Mouse (Mus musculus) embryonic facial prominence, embryonic 15.5 days (tissue): Measurements from ENCODE around the gene Gpatch1. TPM values are rescaled to one million over a fixed set of nuclear protein-coding genes. Genes with fewer than 3 reads are reported as not detected.
"Not testable (repeated sequence)": the region's sequence is repeated elsewhere in the genome, so short reads cannot be mapped to it uniquely, and the experiment has no call there.

Experiments used
- ATAC-seq: fragments of 200-750 bp; cut with Nextera tagmentation; 2 replicates; pipeline ENCODE4 v1.8.0; 2017; ENCODE audit warnings: low read depth, moderate TSS enrichment; ENCODE audit not compliant: insufficient number of reproducible peaks, low FRiP score, low TSS enrichment
- H3K27ac ChIP-seq: fragments of 300-500 bp; sonication (generic); replicated peaks from 2 replicates; pipeline ENCODE4 v1.5.1; 2015; ENCODE audit warnings: mild to moderate bottlenecking, inconsistent platforms
- H3K27me3 ChIP-seq: fragments of 300-500 bp; sonication (generic); 2 replicates; pipeline ENCODE4 v1.6.1; 2015; ENCODE audit warnings: inconsistent platforms
- H3K36me3 ChIP-seq: fragments of 300-500 bp; sonication (generic); 2 replicates; pipeline ENCODE4 v1.6.1; 2015; ENCODE audit warnings: mild to moderate bottlenecking, inconsistent platforms
- H3K4me1 ChIP-seq: fragments of 300-500 bp; sonication (generic); 2 replicates; pipeline ENCODE4 v1.6.1; 2015; ENCODE audit warnings: inconsistent platforms
- H3K4me2 ChIP-seq: fragments of 300-500 bp; sonication (generic); replicated peaks from 2 replicates; pipeline ENCODE4 v1.6.1; 2015; ENCODE audit warnings: mild to moderate bottlenecking, inconsistent platforms
- H3K4me3 ChIP-seq: fragments of 300-500 bp; sonication (generic); replicated peaks from 2 replicates; pipeline ENCODE4 v1.5.1; 2015; ENCODE audit warnings: mild to moderate bottlenecking, inconsistent platforms
- H3K9ac ChIP-seq: fragments of 300-500 bp; sonication (generic); 2 replicates; pipeline ENCODE4 v1.6.1; 2015; ENCODE audit warnings: inconsistent platforms
- H3K9me3 ChIP-seq: fragments of 300-500 bp; sonication (generic); replicated peaks from 2 replicates; pipeline ENCODE4 v1.6.1; 2016; ENCODE audit warnings: inconsistent platforms
- WGBS: fragments of 180-500 bp; shearing (Covaris S2); methylation state at CpG from one replicate; pipeline ENCODE4 v1.1.7; 2015; 5-methylcytosine and 5-hydroxymethylcytosine counted together
- polyA plus RNA-seq: library from polyadenylated mRNA; unstranded; fragments of >200 nt; fragmentation: Nextera tagmentation; extraction: Ambion mirVana; gene quantifications from 2 replicates; pipeline ENCODE4 v1.2.1, GENCODE M21; 2015

Gpatch1 gene
- polyA plus RNA-seq, 1 experiment from 2014 or later = 17.2 TPM

GRCm38 (mm10) chr7:35269443-35270024 is 48.7 kb downstream of the Gpatch1 start:
- H3K27ac ChIP-seq = no peak overlapping the region
- peak overlapping the region; percentile 67 for H3K4me2 ChIP-seq
- no peak for ATAC-seq
- peaks cover 2% of the 10 kb centered on the region; the same call in 1 of the 2 replicates for H3K36me3 ChIP-seq
- 6% methylated on average over 21 of the region's 21 CpGs for WGBS
- 0 out of 2 replicates have a peak, but pooled peaks cover 12% of the 10 kb centered on the region for H3K4me1 ChIP-seq
- H3K4me3 ChIP-seq = peak overlapping the region; percentile 37
- 0 out of 2 replicates have a peak overlapping the region, but pooled peaks have one; percentile 6 for H3K9ac ChIP-seq
- H3K9me3 ChIP-seq = peaks cover 6% of the 10 kb centered on the region
- no peaks in the 10 kb centered on the region for H3K27me3 ChIP-seq

GRCm38 (mm10) chr7:35267841-35268240 is 50.4 kb downstream of the Gpatch1 start:
- H3K4me3 ChIP-seq = no peak overlapping the region
- H3K9ac ChIP-seq = no peak overlapping the region
- 62% methylated on average over 5 of the region's 5 CpGs for WGBS
- no peak overlapping the region for H3K4me2 ChIP-seq
- H3K36me3 ChIP-seq = no peaks in the 10 kb centered on the region
- no peak overlapping the region for H3K27ac ChIP-seq
- no peaks in the 10 kb centered on the region for H3K9me3 ChIP-seq
- no peaks in the 10 kb centered on the region for H3K27me3 ChIP-seq
- H3K4me1 ChIP-seq = 0 out of 2 replicates have a peak, but pooled peaks cover 12% of the 10 kb centered on the region
- ATAC-seq = no peak

- Histone ChIP-seq H3K9me3 (no peaks in the 10 kb centered on the region), H3K4me1 (0 out of 2 replicates have a peak, but pooled peaks cover 12% of the 10 kb centered on the region), H3K27ac (no peak overlapping the region), H3K27me3 (no peaks in the 10 kb centered on the region), H3K4me2 (no peak overlapping the region), H3K9ac (no peak overlapping the region), H3K36me3 (no peaks in the 10 kb centered on the region), H3K4me3 (no peak overlapping the region)
- no peak for ATAC-seq
- WGBS = 77% methylated on average over 4 of the region's 4 CpGs
Observed at GRCm38 (mm10) chr7:35266666-35267065, 51.6 kb downstream of the Gpatch1 start.

- H3K4me3 ChIP-seq = no peak overlapping the region
- 0 out of 2 replicates have a peak, but pooled peaks cover 11% of the 10 kb centered on the region for H3K4me1 ChIP-seq
- WGBS = 8% methylated on average over 7 of the region's 7 CpGs
- no peak for ATAC-seq
- no peak overlapping the region for H3K27ac ChIP-seq
- H3K27me3 ChIP-seq = no peaks in the 10 kb centered on the region
- no peaks in the 10 kb centered on the region for H3K9me3 ChIP-seq
- H3K36me3 ChIP-seq = no peaks in the 10 kb centered on the region
- H3K4me2 ChIP-seq = no peak overlapping the region
- H3K9ac ChIP-seq = no peak overlapping the region
Observed at GRCm38 (mm10) chr7:35264746-35265145, 53.5 kb downstream of the Gpatch1 start.

- Histone ChIP-seq H3K4me2 (no peak overlapping the region), H3K4me1 (0 out of 2 replicates have a peak, but pooled peaks cover 3% of the 10 kb centered on the region), H3K9ac (no peak overlapping the region), H3K36me3 (no peaks in the 10 kb centered on the region), H3K4me3 (no peak overlapping the region), H3K27me3 (no peaks in the 10 kb centered on the region), H3K27ac (no peak overlapping the region), H3K9me3 (no peaks in the 10 kb centered on the region)
- WGBS = 82% methylated on average over 15 of the region's 15 CpGs
- ATAC-seq = no peak
Observed at GRCm38 (mm10) chr7:35263595-35264489, 54.4 kb downstream of the Gpatch1 start.

- Histone ChIP-seq H3K36me3 (no peaks in the 10 kb centered on the region), H3K4me2 (no peak overlapping the region), H3K9me3 (no peaks in the 10 kb centered on the region), H3K27ac (no peak overlapping the region), H3K4me1 (0 out of 2 replicates have a peak, but pooled peaks cover 5% of the 10 kb centered on the region), H3K27me3 (no peaks in the 10 kb centered on the region), H3K4me3 (no peak overlapping the region), H3K9ac (no peak overlapping the region)
- no peak for ATAC-seq
- WGBS = 87% methylated on average over 8 of the region's 8 CpGs
Observed at GRCm38 (mm10) chr7:35259384-35259783, 58.9 kb downstream of the Gpatch1 start.

- Histone ChIP-seq H3K4me1 (0 out of 2 replicates have a peak, but pooled peaks cover 5% of the 10 kb centered on the region), H3K27ac (no peak overlapping the region), H3K36me3 (no peaks in the 10 kb centered on the region), H3K27me3 (no peaks in the 10 kb centered on the region), H3K9ac (no peak overlapping the region), H3K4me3 (no peak overlapping the region), H3K4me2 (no peak overlapping the region), H3K9me3 (no peaks in the 10 kb centered on the region)
- no peak for ATAC-seq
- WGBS = 37% methylated on average over 7 of the region's 7 CpGs
Observed at GRCm38 (mm10) chr7:35258294-35258693, 59.9 kb downstream of the Gpatch1 start.

GRCm38 (mm10) chr7:35252041-35252558 is 66.1 kb downstream of the Gpatch1 start:
- Histone ChIP-seq H3K27ac (no peak overlapping the region), H3K4me3 (peak overlapping the region; percentile 24), H3K27me3 (no peaks in the 10 kb centered on the region), H3K9me3 (no peaks in the 10 kb centered on the region), H3K9ac (no peak overlapping the region), H3K4me1 (peaks cover 6% of the 10 kb centered on the region; the same call in 1 of the 2 replicates), H3K36me3 (no peaks in the 10 kb centered on the region), H3K4me2 (peak overlapping the region; percentile 41)
- peak; percentile 54 for ATAC-seq
- 7% methylated on average over 13 of the region's 13 CpGs for whole genome bisulfite sequencing

GRCm38 (mm10) chr7:35237935-35238334 is 80.3 kb downstream of the Gpatch1 start:
- not testable (repeated sequence) for H3K4me1 ChIP-seq, H3K4me2 ChIP-seq, ATAC-seq, H3K27me3 ChIP-seq, H3K9ac ChIP-seq, H3K4me3 ChIP-seq, H3K36me3 ChIP-seq, H3K27ac ChIP-seq, H3K9me3 ChIP-seq
- WGBS = 52% methylated on average over 3 of the region's 3 CpGs

- Histone ChIP-seq H3K4me2 (peak overlapping the region; percentile 56), H3K36me3 (no peaks in the 10 kb centered on the region), H3K9me3 (0 out of 2 replicates have a peak, but pooled peaks cover 8% of the 10 kb centered on the region), H3K4me3 (peak overlapping the region; percentile 65), H3K4me1 (peaks cover 8% of the 10 kb centered on the region), H3K27ac (peak overlapping the region; percentile 73), H3K27me3 (no peaks in the 10 kb centered on the region), H3K9ac (peak overlapping the region; percentile 26; the same call in 1 of the 2 replicates)
- ATAC-seq = no peak
- 16% methylated on average over 9 of the region's 9 CpGs for WGBS
Observed at GRCm38 (mm10) chr7:35235308-35235707, 82.9 kb downstream of the Gpatch1 start.
